Mouse (Mus musculus) liver, embryonic 14.5 days (tissue): ENCODE measurements around the gene Clic1.

Experiments used
- CTCF ChIP-seq: IDR thresholded peaks from 2 replicates; pipeline ENCODE4 v1.5.1; 2016; ENCODE audit warnings: antibody characterized with exemption, low read depth, control low read depth
- EP300 ChIP-seq: IDR thresholded peaks from 2 replicates; pipeline ENCODE4 v1.6.1; 2016; ENCODE audit warnings: antibody characterized with exemption, low read depth

- no peak for TF ChIP-seq CTCF
- no peak for TF ChIP-seq EP300
These were observed 14.7 kb downstream of the Clic1 start for GRCm38 (mm10) chr17:35064378-35064877.
